Mouse (Mus musculus) kidney, embryonic 16.5 days (tissue): ENCODE results near the gene Socs4. TPM values are rescaled to one million over a fixed set of nuclear protein-coding genes. Genes with fewer than 3 reads are reported as not detected.
A peak's percentile ranks its signal among the peaks of the same experiment; 100 is the strongest.

Source experiments
- ATAC-seq: fragments of 200-750 bp; cut with Nextera tagmentation; 2 replicates; pipeline ENCODE4 v1.8.0; 2017; ENCODE audit warnings: moderate TSS enrichment; ENCODE audit not compliant: low FRiP score, low TSS enrichment
- H3K27ac ChIP-seq: fragments of 300-500 bp; sonication (generic); 2 replicates; pipeline ENCODE4 v1.5.1; 2014; ENCODE audit warnings: low read length
- H3K27me3 ChIP-seq: fragments of 300-500 bp; sonication (generic); 2 replicates; pipeline ENCODE4 v1.6.1; 2014; ENCODE audit warnings: low read length, control low read depth, mixed read lengths; ENCODE audit not compliant: insufficient read depth
- H3K36me3 ChIP-seq: fragments of 300-500 bp; sonication (generic); 2 replicates; pipeline ENCODE4 v1.6.1; 2014; ENCODE audit warnings: low read length, control low read depth, mixed read lengths; ENCODE audit not compliant: insufficient read depth
- H3K4me1 ChIP-seq: fragments of 300-500 bp; sonication (generic); 2 replicates; pipeline ENCODE4 v1.6.1; 2014; ENCODE audit warnings: low read length, control low read depth, mixed read lengths; ENCODE audit not compliant: insufficient read depth
- H3K4me2 ChIP-seq: fragments of 300-500 bp; sonication (generic); replicated peaks from 2 replicates; pipeline ENCODE4 v1.6.1; 2014; ENCODE audit warnings: low read depth, low read length
- H3K4me3 ChIP-seq: fragments of 300-500 bp; sonication (generic); 2 replicates; pipeline ENCODE4 v1.5.1; 2014; ENCODE audit warnings: mild to moderate bottlenecking, low read length
- H3K9ac ChIP-seq: fragments of 300-500 bp; sonication (generic); replicated peaks from 2 replicates; pipeline ENCODE4 v1.6.1; 2014; ENCODE audit warnings: low read length
- H3K9me3 ChIP-seq: fragments of 300-500 bp; sonication (generic); 2 replicates; pipeline ENCODE4 v1.6.1; 2016; ENCODE audit warnings: low read length, control low read depth
- WGBS: fragments of 180-500 bp; shearing (Covaris S2); extraction: QIAGEN DNeasy Blood & Tissue Kit; methylation state at CpG from one replicate; pipeline ENCODE4 v1.1.7; 2014; 5-methylcytosine and 5-hydroxymethylcytosine counted together
- polyA plus RNA-seq: library from polyadenylated mRNA; unstranded; fragments of >200 nt; fragmentation: Nextera tagmentation; extraction: Ambion mirVana; gene quantifications from 2 replicates; pipeline ENCODE4 v1.2.1, GENCODE M21; 2015

The Socs4 gene
- polyA plus RNA-seq, 1 experiment from 2014 or later, result 3.4 TPM

DNA sequence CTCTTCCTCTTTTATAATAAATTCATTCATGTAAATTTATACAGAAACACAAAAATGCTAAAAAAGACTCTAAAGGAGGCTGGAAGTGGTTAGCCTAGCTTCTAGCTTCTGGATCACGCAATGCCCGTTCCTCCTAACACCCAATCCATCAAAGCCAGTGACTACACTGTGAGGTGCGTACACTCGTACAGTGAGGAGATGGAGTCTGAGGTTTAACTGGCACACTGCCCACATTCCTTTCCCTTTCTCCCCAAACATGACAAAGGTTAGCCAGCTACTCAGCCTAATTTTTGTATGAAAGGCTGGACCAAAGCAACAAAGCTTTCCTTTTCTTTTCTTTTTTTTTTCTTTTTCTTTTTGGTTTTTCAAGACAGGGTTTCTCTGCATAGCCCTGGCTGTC is 34.0 kb upstream of the Socs4 start:
- H3K36me3 ChIP-seq, result peaks cover 54% of the 10 kb centered on the region

DNA sequence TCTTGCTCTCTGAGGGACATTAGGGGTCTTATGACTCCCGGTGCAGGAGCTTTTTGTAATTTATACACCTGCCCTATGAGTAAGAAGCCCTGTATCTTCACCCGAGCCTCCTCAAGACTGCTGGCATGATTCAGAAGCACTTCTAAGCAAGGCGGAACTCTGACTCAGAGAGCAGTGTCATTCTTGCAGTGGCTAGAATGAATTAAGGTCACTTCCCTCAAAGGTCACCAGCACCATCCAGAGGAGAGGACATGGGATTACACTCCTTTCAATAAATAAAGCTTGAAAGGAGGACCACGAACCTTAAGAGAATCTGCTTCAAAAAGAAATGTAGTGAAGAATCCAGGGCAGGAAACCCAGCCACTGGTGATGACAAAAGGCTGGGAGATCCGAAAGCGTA is 26.9 kb upstream of the Socs4 start:
- Histone ChIP-seq H3K27ac (no peak overlapping the region), H3K4me1 (no peaks in the 10 kb centered on the region), H3K9ac (no peak overlapping the region), H3K4me2 (no peak overlapping the region), H3K9me3 (no peaks in the 10 kb centered on the region), H3K27me3 (no peaks in the 10 kb centered on the region), H3K36me3 (peaks cover 30% of the 10 kb centered on the region), H3K4me3 (no peak overlapping the region)
- no peak for ATAC-seq
- WGBS, result 74% methylated on average over 6 of the region's 6 CpGs

More for the DNA sequence above, 34.0 kb upstream of the Socs4 start:
- Histone ChIP-seq H3K4me1 (no peaks in the 10 kb centered on the region), H3K27me3 (no peaks in the 10 kb centered on the region), H3K4me3 (no peak overlapping the region), H3K9ac (no peak overlapping the region), H3K4me2 (no peak overlapping the region), H3K27ac (no peak overlapping the region), H3K9me3 (no peaks in the 10 kb centered on the region)
- WGBS, result 61% methylated on average over 4 of the region's 4 CpGs
- ATAC-seq, result no peak

DNA sequence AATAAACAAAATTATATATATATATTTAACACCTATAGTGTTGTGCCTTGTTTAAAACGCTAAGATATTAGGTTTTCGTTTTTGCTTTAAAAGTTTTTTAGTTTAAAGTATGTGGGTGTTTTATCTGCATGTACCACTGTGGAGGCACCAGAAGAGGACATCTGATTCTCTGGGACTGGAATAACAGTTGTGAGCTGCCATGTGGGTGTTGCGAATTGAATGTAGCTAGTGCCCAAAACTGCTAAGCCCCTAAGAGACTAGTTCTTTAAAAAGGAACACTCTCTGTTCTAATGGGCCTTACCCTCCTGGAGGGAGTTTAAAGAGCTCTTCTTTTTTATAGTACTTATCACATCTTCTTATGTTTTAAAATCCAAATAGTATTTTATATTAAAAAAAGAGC is 11.9 kb upstream of the Socs4 start:
- WGBS, result 96% methylated on average over 3 of the region's 3 CpGs
- Histone ChIP-seq H3K27me3 (no peaks in the 10 kb centered on the region), H3K27ac (no peak overlapping the region), H3K9ac (no peak overlapping the region), H3K4me2 (no peak overlapping the region), H3K4me3 (no peak overlapping the region), H3K36me3 (peaks cover 48% of the 10 kb centered on the region), H3K4me1 (no peaks in the 10 kb centered on the region), H3K9me3 (no peaks in the 10 kb centered on the region)
- ATAC-seq, result no peak

DNA sequence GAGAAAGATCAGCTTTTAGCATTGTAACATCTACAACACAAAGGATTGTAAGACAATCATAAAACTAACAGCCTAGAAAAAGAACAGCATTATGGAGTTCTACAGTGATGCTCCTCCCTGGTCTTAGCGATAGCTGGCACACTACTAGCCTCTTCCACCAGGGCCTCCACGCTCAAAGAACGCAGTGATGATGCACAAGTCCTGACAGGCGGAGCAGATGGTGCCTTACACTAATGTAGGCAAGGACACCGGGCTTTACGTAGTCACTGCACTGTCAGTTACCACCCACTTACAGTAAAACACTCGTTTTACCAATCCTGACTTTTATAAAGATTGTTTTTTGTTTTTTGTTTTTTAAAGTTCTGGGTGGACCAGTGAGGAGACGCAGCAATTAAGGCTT is 10.9 kb upstream of the Socs4 start:
- H3K4me3 ChIP-seq, result no peak overlapping the region

DNA sequence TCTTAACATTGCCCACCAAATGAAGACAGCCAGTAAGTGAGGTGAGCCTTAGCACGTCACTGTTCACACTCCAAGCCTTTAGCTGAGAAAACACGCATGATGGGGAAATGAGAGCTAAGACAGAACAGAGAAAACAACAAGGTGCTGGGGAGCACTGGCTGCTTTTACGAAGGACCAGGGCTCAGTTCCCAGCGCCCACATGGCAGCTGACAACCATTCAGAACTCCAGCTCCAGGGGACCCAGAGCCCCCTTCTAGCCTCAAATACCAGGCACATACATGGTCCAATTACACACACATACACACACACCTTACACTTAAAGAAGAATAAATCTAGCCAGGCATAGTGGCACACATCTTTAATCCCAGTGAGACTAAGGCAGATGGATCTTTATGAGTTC is 7.7 kb upstream of the Socs4 start:
- peaks cover 47% of the 10 kb centered on the region for H3K36me3 ChIP-seq
- ATAC-seq, result no peak
- no peaks in the 10 kb centered on the region for H3K4me1 ChIP-seq
- WGBS, result 97% methylated on average over 4 of the region's 4 CpGs
- H3K9ac ChIP-seq, result no peak overlapping the region
- no peak overlapping the region for H3K27ac ChIP-seq
- H3K4me3 ChIP-seq, result no peak overlapping the region
- H3K27me3 ChIP-seq, result no peaks in the 10 kb centered on the region
- H3K4me2 ChIP-seq, result no peak overlapping the region
- H3K9me3 ChIP-seq, result no peaks in the 10 kb centered on the region

More for the DNA sequence above, 10.9 kb upstream of the Socs4 start:
- Histone ChIP-seq H3K4me2 (no peak overlapping the region), H3K36me3 (peaks cover 44% of the 10 kb centered on the region), H3K9me3 (no peaks in the 10 kb centered on the region), H3K4me1 (no peaks in the 10 kb centered on the region), H3K27ac (no peak overlapping the region), H3K27me3 (no peaks in the 10 kb centered on the region), H3K9ac (no peak overlapping the region)
- no peak for ATAC-seq
- WGBS, result 97% methylated on average over 8 of the region's 8 CpGs

DNA sequence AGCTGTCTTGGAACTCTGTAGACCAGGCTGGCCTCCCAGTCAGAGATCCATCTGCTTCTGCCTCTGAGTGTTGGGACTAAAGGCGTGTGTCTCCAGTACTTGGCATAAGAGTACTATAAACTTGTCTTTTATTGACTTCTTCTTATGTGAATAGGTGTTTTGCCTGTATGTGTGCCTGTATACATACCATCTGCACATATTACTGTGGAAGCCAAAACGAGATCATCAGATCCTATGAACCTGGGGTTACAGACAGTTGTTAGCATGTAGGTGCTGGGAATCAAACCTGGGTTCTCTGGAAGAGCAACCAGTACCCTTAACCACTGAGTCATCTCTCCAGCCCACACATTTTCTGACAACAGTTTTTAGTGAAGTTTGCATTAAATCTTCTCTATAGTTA is 7.0 kb upstream of the Socs4 start:
- Histone ChIP-seq H3K27me3 (no peaks in the 10 kb centered on the region), H3K9me3 (no peaks in the 10 kb centered on the region), H3K4me3 (no peak overlapping the region), H3K36me3 (peaks cover 47% of the 10 kb centered on the region), H3K9ac (no peak overlapping the region), H3K4me2 (no peak overlapping the region), H3K4me1 (peaks cover 2% of the 10 kb centered on the region), H3K27ac (no peak overlapping the region)
- no peak for ATAC-seq
- 98% methylated on average over 2 of the region's 2 CpGs for WGBS

DNA sequence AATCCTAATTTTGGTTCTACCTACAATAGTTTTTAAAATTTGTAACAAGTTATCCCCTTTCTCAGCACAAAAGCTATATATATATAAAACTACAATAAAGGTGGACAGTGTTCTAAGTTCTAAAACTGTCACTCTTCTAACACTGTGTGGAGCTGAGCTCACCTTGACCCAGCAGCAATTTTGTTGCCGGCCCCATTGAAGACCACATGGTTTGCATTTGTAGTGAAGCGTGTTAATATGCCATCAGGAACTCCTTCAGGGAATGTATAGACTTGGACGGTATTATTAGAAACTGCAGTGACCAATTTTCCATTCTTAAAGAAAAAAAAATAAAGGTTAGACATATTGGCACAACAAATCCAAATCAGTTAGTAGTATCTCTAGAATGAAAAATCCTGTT is 3.0 kb upstream of the Socs4 start:
- Histone ChIP-seq H3K9me3 (no peaks in the 10 kb centered on the region), H3K9ac (no peak overlapping the region), H3K4me2 (no peak overlapping the region), H3K36me3 (peaks cover 22% of the 10 kb centered on the region), H3K4me1 (peaks cover 22% of the 10 kb centered on the region), H3K4me3 (no peak overlapping the region), H3K27ac (no peak overlapping the region), H3K27me3 (no peaks in the 10 kb centered on the region)
- ATAC-seq, result no peak
- 87% methylated on average over 3 of the region's 3 CpGs for WGBS

DNA sequence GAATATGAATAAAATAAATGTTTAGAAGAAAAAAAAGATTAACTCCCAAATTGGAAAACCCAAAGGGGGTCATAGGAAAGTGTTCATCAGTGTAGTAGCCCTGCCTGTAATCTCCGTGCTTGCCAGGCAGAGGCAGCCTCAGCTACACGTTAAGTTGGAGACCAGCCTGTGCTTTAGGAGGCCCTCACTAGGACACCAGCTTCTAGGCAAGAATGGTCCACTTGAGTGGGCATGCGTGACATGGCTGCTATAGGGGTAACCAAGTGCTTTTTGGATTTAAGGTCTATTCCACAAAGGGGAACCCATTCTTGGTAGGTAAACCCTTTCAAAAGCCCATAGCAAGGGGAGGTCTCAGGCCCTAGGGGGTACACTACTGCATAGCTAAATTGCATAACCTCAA is 1.3 kb upstream of the Socs4 start:
- peaks cover 22% of the 10 kb centered on the region for H3K4me1 ChIP-seq
- H3K27me3 ChIP-seq, result no peaks in the 10 kb centered on the region
- H3K4me3 ChIP-seq, result peak overlapping the region; percentile 74
- peak overlapping the region; percentile 63 for H3K4me2 ChIP-seq
- peaks cover 11% of the 10 kb centered on the region for H3K36me3 ChIP-seq
- no peak for ATAC-seq
- H3K27ac ChIP-seq, result no peak overlapping the region
- 31% methylated on average over 3 of the region's 3 CpGs for WGBS
- H3K9me3 ChIP-seq, result no peaks in the 10 kb centered on the region
- peak overlapping the region; percentile 86 for H3K9ac ChIP-seq

DNA sequence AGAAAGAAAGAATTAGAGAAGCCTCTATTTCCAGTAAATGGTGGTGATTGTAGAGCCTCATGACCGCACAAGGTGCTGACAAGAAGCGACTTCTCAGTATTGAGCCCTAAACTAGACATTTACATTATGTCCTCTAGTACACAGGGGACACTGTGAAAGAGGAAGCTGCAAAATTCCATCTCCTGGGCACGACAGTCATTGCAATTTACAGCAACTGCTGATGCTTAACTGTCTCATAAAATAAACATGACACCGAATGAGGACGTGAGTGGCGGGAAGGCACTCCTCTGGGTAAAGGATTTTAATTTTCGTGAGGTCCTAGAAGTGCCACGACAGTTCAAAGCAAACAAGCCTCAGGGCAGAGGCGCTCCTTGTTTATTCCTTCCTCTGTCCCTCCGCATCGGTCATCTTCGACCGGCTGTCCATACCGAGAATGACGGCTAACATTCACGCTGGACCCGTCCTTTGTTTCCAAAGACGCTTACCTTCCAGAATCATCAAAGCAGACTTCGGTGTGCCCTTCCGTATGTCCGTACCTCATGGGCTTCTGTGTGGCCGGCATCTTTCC is 611 bp upstream of the Socs4 start:
- no peaks in the 10 kb centered on the region for H3K27me3 ChIP-seq
- WGBS, result 1% methylated on average over 22 of the region's 22 CpGs
- H3K4me2 ChIP-seq, result peak overlapping the region; percentile 63
- H3K4me1 ChIP-seq, result peaks cover 22% of the 10 kb centered on the region
- peaks cover 8% of the 10 kb centered on the region for H3K36me3 ChIP-seq
- H3K4me3 ChIP-seq, result peak overlapping the region; percentile 74
- ATAC-seq, result peak; percentile 30; the same call in 1 of the 2 replicates
- no peaks in the 10 kb centered on the region for H3K9me3 ChIP-seq
- peak overlapping the region; percentile 86 for H3K9ac ChIP-seq
- H3K27ac ChIP-seq, result peak overlapping the region; percentile 97

DNA sequence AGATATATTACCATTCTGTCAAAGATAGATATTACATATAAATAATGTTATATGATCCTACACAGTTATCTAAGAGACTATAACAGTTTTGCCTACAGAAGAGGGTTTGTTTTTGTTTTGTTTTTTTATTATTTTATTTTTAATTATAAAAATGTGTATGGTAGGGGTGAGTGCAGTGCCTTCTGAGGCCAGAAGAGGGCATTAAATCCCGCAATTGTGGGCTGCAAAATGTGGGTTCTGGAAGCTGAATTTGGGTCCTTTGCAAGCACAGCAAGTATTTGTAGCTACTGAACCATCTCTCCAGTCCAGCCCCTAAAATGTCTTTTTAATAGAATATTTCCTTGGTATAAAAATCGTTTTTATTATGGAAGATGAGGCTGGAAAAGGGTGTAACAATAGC is 2.3 kb downstream of the Socs4 start:
- Histone ChIP-seq H3K4me2 (no peak overlapping the region), H3K4me1 (peaks cover 22% of the 10 kb centered on the region), H3K4me3 (no peak overlapping the region), H3K27ac (no peak overlapping the region), H3K36me3 (no peaks in the 10 kb centered on the region), H3K27me3 (no peaks in the 10 kb centered on the region), H3K9me3 (no peaks in the 10 kb centered on the region), H3K9ac (no peak overlapping the region)
- ATAC-seq, result no peak
- WGBS, result 82% methylated on average over 2 of the region's 2 CpGs
